Mouse (Mus musculus): Measurements from ENCODE around the gene Hsd3b1. TPM values are rescaled to one million over a fixed set of nuclear protein-coding genes. Genes with fewer than 3 reads are reported as not detected.
"Not testable (repeated sequence)": the region's sequence is repeated elsewhere in the genome, so short reads cannot be mapped to it uniquely, and the experiment has no call there.

Hsd3b1 gene
- polyA plus RNA-seq (2012; rRNA removed), result 0.37 TPM in 1 of 2 replicates, not detected in the other

- DNase-seq (ENCODE audit: low read depth), result no peak
Observed at GRCm38 (mm10) chr3:98859576-98859975, at the start of gene Hsd3b1. Gene Hsd3b1 (minus strand): TSS chr3:98859794.

DNA sequence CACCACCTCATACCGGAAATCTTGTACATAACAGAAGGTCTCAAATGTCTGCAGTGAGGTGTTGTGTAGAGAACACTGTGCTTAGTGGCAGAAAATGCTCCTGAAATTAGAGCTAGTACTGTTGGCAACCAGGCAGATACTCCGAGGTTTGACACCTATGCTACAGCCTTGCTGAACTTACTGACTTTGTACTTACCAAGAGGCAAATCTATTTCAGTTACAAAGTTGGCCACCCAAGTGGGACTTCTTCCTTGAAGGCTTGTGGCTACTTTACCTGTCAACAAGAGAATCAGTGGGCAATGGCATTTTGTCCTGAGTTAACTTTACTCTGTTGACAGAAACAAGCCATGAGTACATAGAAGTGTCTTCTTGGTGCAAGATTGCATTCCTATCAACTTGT, 38.0 kb upstream of the Hsd3b1 start:
- no peak for DNase-seq (ENCODE audit: low read depth)

GRCm38 (mm10) chr3:98895071-98895601, 35.5 kb upstream of the Hsd3b1 start:
- DNase-seq (ENCODE audit: low read depth), result no peak

GRCm38 (mm10) chr3:98893057-98893772, 33.6 kb upstream of the Hsd3b1 start, which contains the start of gene Hao2:
Gene Hao2 (minus strand): TSS chr3:98893239.
- DNase-seq (ENCODE audit: low read depth), result no peak

GRCm38 (mm10) chr3:98890430-98890829, 30.8 kb upstream of the Hsd3b1 start:
- no peak for DNase-seq (ENCODE audit: low read depth)

DNA sequence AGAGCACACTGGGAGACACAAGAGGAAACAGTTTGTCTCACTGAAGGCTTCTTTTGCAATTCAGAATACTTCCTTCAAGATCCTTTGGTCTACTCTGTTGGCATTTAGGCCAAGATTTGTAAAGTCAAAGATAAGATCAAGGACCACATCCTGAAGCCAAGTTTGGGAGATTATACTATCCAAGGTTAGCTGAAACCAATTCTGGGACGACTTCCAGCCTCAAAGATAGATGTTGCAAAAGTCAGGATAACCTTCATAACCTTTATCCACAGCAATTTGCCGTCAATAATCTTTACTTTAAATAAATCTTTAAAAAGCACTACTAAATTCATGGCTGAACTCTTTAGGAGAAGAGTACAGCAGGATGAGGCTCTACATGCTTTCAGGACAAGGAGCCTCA, 28.6 kb upstream of the Hsd3b1 start:
- DNase-seq (ENCODE audit: low read depth), result no peak

DNA sequence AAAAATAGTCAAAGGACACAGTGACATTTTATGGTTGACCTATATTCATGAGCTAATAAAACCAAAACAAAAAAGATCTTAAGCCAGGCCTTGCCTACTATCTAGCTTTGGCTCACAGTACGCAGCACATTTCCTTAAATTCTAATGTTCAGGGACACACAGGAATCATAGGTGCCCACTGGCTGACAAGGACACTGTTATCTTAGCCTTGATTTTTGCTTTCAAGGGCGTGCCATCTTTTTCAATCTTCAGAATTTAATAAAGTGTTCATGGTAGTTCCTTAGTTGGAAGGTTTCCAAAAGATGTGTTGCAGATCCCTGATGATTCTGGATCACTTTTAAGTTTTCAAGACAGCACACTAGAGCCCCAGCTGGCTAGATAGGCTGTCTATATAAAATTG, 21.2 kb upstream of the Hsd3b1 start:
- DNase-seq (ENCODE audit: low read depth), result no peak

DNA sequence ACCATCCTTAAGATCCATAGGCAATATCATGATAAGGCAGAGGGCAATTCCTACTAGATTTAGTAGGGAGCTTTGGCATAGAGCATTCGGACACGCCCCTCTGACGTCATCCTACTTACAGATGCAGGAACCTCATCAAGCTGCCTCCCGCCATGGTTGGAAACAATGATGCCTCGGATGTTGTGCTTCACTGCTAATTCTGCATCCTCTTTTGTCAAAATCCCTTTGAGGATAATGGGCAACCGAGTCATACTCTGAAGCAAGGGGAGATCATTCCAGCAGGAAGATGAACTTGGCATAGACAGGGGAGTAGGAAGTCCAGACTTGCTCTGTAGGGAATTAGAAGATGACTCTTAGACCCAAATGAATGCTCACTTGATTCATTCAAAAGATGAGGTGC, 20.6 kb upstream of the Hsd3b1 start:
- DNase-seq (ENCODE audit: low read depth), result no peak

DNA sequence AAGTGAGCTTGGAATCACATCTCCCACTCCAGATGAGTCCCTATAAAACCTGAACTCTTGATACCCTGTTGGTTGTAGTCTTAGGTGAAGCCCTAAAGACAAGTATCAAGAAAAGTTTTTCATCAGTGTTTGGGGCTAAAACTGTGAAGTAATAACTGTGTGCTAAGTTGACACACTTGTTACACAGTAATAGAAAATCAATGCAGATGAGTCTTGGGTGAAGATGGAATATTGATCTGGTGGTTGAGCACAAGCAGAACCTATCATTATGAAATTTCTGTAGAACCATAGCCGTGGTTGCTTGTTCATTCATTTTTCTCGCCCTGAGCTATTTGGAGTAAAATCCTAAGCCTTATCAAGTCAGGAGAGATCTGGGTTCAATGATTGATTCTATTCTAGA, 8.6 kb upstream of the Hsd3b1 start:
- DNase-seq (ENCODE audit: low read depth), result no peak

- no peak for DNase-seq (ENCODE audit: low read depth)
Observed at GRCm38 (mm10) chr3:98862800-98863199, 3.2 kb upstream of the Hsd3b1 start.

DNA sequence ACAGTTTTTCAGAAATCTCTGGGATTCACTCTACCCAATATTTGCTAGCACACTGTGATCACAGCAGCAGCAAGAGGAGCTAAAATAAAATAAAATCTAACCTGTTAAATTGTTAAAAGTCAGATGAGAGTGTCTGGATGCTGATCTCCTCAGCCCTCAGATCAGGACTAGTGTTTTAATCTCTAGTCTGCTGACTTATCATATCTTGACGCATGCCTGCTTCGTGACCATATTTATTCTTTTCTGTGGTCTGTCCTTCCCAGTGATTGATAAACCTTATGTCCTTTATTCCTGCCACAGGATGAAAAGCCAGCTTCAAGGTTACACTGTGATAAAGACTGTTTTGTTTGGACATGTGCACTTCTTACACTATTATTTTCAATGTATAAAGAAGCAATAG, 1.5 kb downstream of the Hsd3b1 start:
- DNase-seq (ENCODE audit: low read depth), result no peak

- no peak for DNase-seq (ENCODE audit: low read depth)
Observed at GRCm38 (mm10) chr3:98856892-98857291, 2.7 kb downstream of the Hsd3b1 start.

DNA sequence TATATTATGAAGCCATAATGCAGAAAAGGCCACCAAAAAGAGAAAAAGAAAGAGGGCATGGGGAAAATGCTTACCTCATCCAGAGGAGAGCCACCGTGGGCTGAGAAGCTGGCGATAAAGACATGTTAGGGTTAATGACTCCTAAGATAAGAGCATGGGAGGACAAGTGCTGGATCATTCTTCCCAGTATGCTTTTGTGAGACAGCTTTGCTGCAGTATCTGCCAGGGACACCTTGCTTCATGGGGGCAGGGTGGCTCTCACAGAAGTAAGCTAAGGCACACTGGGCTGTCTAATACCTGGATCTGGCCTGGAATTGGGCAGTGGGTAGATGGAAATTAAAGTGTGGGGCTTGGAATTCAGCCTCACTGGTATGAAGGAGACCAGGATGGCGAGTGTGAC, 4.4 kb downstream of the Hsd3b1 start:
- no peak for DNase-seq (ENCODE audit: low read depth)

GRCm38 (mm10) chr3:98853685-98854084, 5.9 kb downstream of the Hsd3b1 start:
- no peak for DNase-seq (ENCODE audit: low read depth)

DNA sequence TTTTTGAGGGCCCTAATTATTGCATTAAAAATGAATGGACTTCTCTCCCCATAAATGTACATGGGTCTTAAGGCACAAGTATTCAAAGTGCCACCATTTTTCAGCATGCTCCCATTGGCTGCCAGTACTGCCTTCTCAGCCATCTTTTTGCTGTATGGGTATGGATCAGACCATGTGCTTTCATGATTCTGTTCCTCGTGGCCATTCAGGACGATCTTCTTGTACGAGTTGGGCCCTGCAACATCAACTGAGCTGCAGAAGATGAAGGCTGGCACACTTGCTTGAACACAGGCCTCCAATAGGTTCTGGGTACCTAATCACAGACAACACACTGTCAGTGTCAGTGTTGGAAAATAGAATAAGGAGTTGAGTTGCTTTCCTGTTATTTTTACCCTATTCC, 6.5 kb downstream of the Hsd3b1 start:
- DNase-seq (ENCODE audit: low read depth), result no peak

DNA sequence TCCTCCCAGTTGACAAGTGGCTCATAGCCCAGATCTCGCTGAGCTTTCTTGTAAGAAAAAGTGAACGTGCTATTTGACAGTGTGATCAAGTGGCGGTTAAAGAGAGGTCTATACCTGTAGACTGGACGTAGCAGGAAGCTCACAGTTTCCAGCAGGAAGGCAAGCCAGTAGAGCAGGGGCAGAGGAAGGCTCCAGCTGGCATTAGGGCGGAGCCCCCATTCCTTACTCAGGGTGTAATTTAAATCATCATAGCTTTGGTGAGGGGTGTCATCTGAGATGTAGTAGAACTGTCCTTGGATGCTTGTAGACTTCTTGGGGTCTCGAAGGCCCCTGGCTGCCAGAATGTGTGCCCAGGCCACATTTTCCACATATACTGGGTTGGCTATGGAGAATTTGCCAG, 7.0 kb downstream of the Hsd3b1 start:
- DNase-seq (ENCODE audit: low read depth), result no peak

DNA sequence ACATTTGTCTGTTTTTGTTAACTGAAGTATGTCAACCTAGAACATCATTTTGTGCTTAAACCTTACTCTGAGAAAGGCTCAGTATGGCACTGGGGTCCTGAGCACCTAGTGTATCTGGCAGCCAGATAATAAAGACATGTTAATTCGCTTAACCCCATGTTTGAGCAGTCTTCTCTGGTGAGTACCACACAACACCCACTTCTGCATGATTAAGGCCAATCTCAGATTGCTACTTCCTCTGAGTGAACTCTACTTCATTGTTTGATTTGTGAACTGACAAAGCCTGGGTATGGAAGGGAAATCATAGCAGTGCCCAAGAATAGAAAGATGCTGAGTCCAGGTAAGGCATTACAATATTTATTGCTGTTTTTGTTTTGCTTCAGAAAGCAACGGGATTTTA, 7.7 kb downstream of the Hsd3b1 start:
- DNase-seq (ENCODE audit: low read depth), result no peak

DNA sequence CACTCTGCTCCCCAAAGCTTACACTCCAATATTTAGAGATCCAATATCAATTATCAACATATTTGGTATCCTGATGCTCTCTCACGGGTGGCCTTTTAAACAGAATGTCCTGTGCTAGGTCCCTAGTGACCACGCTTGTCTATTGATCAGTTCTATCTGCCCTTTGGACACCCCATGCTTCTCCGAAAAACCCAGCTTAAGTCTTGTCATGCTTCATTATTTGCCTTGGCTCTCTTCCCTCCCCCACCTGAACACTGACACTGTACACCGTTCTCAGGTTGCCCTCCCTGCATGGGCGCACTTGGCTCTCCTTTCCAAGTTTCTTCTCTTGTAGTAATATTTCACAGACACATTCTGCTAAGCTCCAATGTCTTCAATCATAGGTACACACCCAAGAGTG, 9.3 kb downstream of the Hsd3b1 start:
- no peak for DNase-seq (ENCODE audit: low read depth)

DNA sequence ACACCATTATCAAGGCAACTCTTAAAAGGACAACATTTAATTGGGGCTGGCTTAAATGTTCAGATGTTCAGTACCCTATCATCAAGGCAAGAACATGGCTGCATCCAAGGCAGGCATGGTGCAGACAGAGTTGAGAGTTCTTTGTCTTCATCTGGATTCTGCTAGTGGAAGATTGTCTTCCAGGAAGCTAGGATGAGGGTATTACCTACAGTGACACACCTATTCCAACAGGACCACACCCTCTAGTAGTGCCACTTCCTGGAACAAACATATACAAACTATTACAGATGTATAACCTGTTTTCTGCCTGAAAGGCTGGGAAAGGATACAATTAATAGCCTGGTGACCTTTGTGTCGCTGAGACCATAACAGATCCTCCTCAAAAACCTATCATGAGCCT, 10.7 kb downstream of the Hsd3b1 start:
- no peak for DNase-seq (ENCODE audit: low read depth)

GRCm38 (mm10) chr3:98814101-98814670, 45.4 kb downstream of the Hsd3b1 start, which contains the start of gene Hsd3b6:
Gene Hsd3b6 (minus strand): TSS chr3:98814443.
- DNase-seq (ENCODE audit: low read depth), result no peak

DNA sequence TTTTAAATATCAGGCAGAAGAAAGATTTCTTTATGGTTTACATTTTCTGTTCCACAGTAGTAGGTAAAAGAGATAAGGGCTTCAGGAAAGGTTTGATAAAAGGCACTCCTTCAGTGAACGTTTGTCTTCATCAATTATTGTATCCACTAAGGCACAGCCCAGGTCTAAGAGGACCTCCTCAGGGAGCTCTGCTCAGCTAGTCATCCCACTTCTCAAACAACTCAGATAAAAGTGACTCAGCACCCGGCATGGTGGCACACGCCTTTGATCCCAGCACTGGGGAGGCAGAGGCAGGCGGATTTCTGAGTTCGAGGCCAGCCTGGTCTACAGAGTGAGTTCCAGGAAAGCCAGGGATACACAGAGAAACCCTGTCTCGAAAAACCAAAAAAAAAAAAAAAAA, 46.9 kb downstream of the Hsd3b1 start:
- not testable (repeated sequence) for DNase-seq (ENCODE audit: low read depth)

DNA sequence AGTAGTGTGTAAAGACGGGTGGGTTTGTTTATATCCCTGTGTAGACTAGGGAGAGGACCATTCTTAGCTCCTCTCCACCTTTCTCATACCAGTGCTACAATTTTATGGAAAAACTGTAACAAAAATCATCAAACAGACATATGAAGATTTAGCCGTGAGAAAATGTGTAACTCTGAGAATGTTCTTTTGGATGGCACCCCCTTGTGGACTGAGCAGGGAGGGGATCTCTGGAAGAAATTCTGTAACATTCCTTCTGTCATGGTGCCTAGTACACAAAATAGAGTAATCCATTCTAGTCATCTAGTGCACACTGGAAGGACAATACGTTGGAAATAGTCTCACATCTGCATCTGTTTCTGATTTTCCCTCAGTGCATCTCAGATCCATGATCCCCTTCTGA, 54.6 kb downstream of the Hsd3b1 start:
- not testable (repeated sequence) for DNase-seq (ENCODE audit: low read depth)

Measured in gonadal fat pad, adult 2 months (tissue).